Mouse (Mus musculus) ES-E14 (cell line): ENCODE measurements around the gene Ccdc172.

Source experiments
- HCFC1 ChIP-seq: IDR thresholded peaks from 2 replicates; pipeline ENCODE4 v1.6.1; 2012; ENCODE audit warnings: low read length, inconsistent platforms, borderline replicate concordance; ENCODE audit not compliant: insufficient read depth
- ZC3H11A ChIP-seq: IDR thresholded peaks from 2 replicates; pipeline ENCODE4 v1.6.1; 2012; ENCODE audit warnings: low read depth, mild to moderate bottlenecking, inconsistent platforms, low read length, borderline replicate concordance

GRCm38 (mm10) chr19:58523736-58524394, 12.1 kb downstream of the Ccdc172 start:
- no peak for TF ChIP-seq ZC3H11A
- TF ChIP-seq HCFC1, result no peak
